Comparison of ENCODE assay signal across 9 mouse cellular contexts in genomic region chr1:168180622-168181441, GRCm38 (mm10).
DNase-seq lines count a peak whose midpoint lies in the region; ATAC-seq lines count a peak whose summit lies in the region.
"Had no signal": no experiment of that assay in that cellular context is flagged by ENCODE, and none has a peak within 500 bp of the region (broad histone marks: within the 10 kb centered on the region; RNA-seq: fewer than 3 reads in every experiment).

No protein-coding gene starts in this region.

- H3K27me3 ChIP-seq in hindbrain, embryonic 16.5 days (replicated peaks; ENCODE audit: control insufficient read depth, insufficient read depth, low read length): no peaks in the 10 kb centered on the region
- H3K27me3 ChIP-seq in hindbrain, embryonic 13.5 days: no peaks in the 10 kb centered on the region
- H3K27me3 ChIP-seq: liver, embryonic 13.5 days had no signal

- no peaks in the 10 kb centered on the region for H3K9me3 ChIP-seq in hindbrain, embryonic 16.5 days (ENCODE audit: control insufficient read depth, low read length)
- H3K9me3 ChIP-seq in hindbrain, embryonic 13.5 days: no peaks in the 10 kb centered on the region
- H3K9me3 ChIP-seq: liver, embryonic 13.5 days had no signal

- peak; percentile 37; the same call in 1 of the 2 replicates for ATAC-seq in hindbrain, embryonic 16.5 days
- ATAC-seq in hindbrain, embryonic 13.5 days (ENCODE audit: low FRiP score): no peak
- ATAC-seq in megakaryocyte progenitor cell, adult 5-6 weeks (replicated peaks; ENCODE audit: poor library complexity): no peak

- H3K4me2 ChIP-seq in hindbrain, embryonic 16.5 days (ENCODE audit: low read length): no peak overlapping the region
- no peak overlapping the region for H3K4me2 ChIP-seq in hindbrain, embryonic 13.5 days
- H3K4me2 ChIP-seq: liver, embryonic 13.5 days had no signal

- peaks cover 14% of the 10 kb centered on the region for H3K36me3 ChIP-seq in hindbrain, embryonic 16.5 days (ENCODE audit: control insufficient read depth, insufficient read depth, low read length)
- H3K36me3 ChIP-seq in hindbrain, embryonic 13.5 days: peaks cover 48% of the 10 kb centered on the region

- H3K27ac ChIP-seq in hindbrain, embryonic 16.5 days (ENCODE audit: low read depth, low read length): peak overlapping the region; percentile 23; the same call in 1 of the 2 replicates
- no peak overlapping the region for H3K27ac ChIP-seq in hindbrain, embryonic 13.5 days
- H3K27ac ChIP-seq: liver, embryonic 13.5 days had no signal

- H3K4me3 ChIP-seq in hindbrain, embryonic 16.5 days (ENCODE audit: low read length): no peak overlapping the region
- H3K4me3 ChIP-seq in hindbrain, embryonic 13.5 days: no peak overlapping the region
- H3K4me3 ChIP-seq: liver, embryonic 13.5 days had no signal

- H3K9ac ChIP-seq in hindbrain, embryonic 16.5 days (ENCODE audit: low read depth, low read length): no peak overlapping the region
- H3K9ac ChIP-seq in hindbrain, embryonic 13.5 days: no peak overlapping the region
- H3K9ac ChIP-seq: liver, embryonic 13.5 days had no signal

- H3K4me1 ChIP-seq in hindbrain, embryonic 16.5 days (ENCODE audit: control insufficient read depth, insufficient read depth, low read depth, low read length): no peaks in the 10 kb centered on the region
- H3K4me1 ChIP-seq in hindbrain, embryonic 13.5 days (replicated peaks): no peaks in the 10 kb centered on the region
- H3K4me1 ChIP-seq: liver, embryonic 13.5 days had no signal

- DNase-seq in frontal cortex, postnatal 10 days (ENCODE audit: low spot score in 2 of 2): peak; percentile 44 to 48
- peak; percentile 88 for DNase-seq in heart, postnatal 4 days
- DNase-seq in lung, postnatal 4 days: peak; percentile 69 to 90
- no peak for DNase-seq in c-Kit-positive CD71-positive TER-119-positive erythroid progenitor cells, embryonic 14.5 days (ENCODE audit: low spot score)
- DNase-seq in thymus, postnatal 36 days: no peak
- DNase-seq: liver, embryonic 13.5 days had no signal

- WGBS in hindbrain, embryonic 16.5 days: 77% methylated on average over 9 of the region's 9 CpGs
- 88% methylated on average over 9 of the region's 9 CpGs for WGBS in hindbrain, embryonic 13.5 days

Comparison
In these comparisons a context has a peak if more than half of its experiments do, and no peak if none do; other contexts are left out.
1. DNase-seq: peak in frontal cortex, postnatal 10 days (2 of 2), heart, postnatal 4 days (single experiment) and lung, postnatal 4 days (2 of 2); none in c-Kit-positive CD71-positive TER-119-positive erythroid progenitor cells, embryonic 14.5 days (single experiment) and thymus, postnatal 36 days (0 of 2).